Mouse (Mus musculus): Measurements from ENCODE around the gene Slc25a28.

Gene Slc25a28

DNA sequence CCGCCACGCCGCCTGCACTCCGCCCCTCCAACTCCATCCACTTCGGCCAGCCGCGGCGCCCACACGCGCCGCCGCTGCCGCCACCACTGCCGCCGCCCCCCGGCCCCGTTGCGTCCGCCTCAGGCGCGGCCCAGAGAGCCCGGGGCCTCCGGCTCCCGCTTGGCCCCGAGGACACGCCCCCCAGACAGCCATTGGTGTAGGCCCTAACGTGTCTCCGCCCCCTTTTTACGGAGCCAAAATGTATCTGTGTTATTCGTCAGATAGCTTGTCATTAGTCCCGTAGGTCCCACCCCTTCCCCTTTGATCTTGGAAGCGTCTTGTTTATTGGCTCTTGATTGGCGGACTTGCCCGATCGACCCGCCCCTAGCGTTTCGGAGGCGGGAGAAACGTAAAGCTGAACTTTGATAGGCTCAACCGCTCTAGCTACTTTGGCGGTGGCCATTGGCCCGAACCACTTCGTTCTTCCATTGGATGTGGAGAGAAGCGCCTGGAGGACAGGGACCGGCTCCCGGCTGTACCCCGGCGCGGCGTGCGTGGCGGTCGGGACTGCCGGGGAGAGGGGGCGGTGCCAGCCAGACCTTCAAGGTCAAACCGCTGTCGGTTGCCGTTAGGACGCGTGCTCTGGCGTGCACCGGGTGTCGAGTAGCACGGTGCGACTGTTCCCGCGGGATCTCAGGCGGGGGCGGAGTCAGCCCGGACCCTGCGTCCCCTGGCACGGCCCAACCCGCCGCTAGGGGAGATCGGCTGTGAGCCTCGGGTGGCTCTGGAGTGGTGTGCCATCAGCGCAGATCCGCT lies at the start of gene Slc25a28:
Slc25a28 (minus strand) TSS at position 152 of the 795 bp plus-strand sequence.
- ATAC-seq (ENCODE audit: insufficient number of reproducible peaks, low FRiP score, low TSS enrichment), result peak; percentile 95

DNA sequence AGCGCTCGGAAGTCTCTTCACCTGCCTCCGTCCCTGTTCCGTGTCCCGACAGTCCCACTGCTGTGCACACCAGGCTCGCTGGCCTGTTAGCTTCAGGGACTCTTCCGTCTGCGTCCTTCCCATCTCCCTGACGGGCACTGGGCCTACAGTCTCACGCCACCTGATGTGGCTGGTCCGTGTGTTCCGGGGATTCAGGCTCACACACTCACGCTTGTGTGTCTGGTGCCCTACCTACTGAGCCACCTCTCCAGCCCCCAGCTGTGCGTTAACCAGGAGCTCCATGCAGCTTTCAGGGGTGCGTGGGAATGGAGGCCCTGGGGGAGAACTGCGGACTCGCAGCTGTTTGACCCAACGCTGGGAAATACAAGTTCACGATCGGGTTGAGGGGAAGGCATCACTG lies 49.5 kb upstream of the Slc25a28 start:
- no peak for ATAC-seq (ENCODE audit: insufficient number of reproducible peaks, low FRiP score, low TSS enrichment)

DNA sequence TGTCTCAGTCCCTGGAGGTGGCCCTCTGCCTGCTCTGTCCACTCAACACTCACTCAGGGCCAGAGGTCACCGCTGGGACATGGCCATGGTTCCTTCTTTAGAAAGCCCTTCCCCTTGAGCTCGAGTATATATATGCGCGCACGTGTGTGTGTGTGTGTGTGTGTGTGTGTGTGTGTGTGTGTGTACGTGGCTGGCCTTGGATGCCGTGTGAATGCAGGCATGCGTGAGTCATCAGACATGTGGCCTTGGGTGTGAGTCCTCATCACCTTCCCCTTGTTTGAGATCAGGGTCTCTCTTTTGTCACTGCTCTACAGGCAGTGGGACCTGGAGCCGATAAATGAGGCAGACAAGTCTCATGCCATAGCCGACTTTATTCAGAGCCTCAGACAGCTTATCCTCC lies 48.8 kb upstream of the Slc25a28 start:
- ATAC-seq (ENCODE audit: insufficient number of reproducible peaks, low FRiP score, low TSS enrichment), result no peak

DNA sequence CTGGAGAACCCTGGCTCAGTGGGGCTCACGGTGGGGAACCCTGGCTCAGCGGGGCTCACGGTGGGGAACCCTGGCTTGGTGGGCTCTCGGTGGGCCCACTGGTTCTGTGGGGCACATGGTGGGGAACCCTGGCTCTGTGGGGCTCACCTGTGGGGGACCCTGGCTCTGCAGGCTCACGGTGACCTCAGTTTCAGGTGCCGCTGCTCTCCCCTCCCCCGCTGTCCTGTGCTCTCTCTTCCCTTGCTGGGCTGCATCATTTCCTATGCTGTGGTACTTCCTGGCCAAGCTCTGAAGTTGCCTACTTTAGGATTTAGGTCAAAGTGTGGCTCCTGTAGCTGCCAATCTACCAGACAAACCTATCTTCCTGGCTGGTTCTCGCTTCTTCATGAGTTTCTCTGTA lies 48.2 kb upstream of the Slc25a28 start:
- ATAC-seq (ENCODE audit: insufficient number of reproducible peaks, low FRiP score, low TSS enrichment), result no peak

DNA sequence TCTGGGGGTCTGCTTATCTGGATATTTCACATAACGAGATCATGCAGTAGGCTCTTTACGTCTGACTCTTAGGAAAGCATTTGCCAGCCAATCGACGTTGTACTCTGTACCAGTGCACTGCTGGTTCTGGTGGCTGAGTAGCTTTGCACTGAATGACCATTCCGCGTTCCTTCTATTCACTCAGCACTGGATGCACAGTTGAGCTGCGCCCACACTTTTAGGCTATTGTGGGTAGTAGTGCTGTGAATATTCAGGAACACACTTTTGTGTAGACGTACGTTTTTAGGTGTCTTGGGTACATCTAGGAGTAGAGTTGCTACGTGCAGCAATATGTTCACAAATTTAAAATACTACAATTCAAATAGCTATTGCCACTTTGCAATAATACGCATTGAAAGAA lies 45.4 kb upstream of the Slc25a28 start:
- no peak for ATAC-seq (ENCODE audit: insufficient number of reproducible peaks, low FRiP score, low TSS enrichment)

DNA sequence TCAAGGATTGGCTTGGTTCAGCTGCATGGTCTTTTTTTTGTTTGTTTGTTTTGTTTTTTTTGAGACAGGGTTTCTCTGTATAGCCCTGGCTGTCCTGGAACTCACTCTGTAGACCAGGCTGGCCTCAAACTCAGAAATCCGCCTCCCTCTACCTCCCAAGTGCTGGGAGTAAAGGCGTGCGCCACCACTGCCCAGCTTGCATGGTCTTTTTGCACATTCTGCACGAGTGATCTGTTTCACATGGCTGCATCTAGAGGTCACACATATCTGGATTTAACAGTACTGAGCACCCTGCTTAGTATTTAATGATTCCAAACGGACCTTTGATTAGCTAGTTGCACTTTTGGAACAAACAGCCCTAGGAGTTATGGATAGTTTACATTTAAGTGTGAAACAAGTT lies 37.3 kb upstream of the Slc25a28 start:
- ATAC-seq (ENCODE audit: insufficient number of reproducible peaks, low FRiP score, low TSS enrichment), result no peak

DNA sequence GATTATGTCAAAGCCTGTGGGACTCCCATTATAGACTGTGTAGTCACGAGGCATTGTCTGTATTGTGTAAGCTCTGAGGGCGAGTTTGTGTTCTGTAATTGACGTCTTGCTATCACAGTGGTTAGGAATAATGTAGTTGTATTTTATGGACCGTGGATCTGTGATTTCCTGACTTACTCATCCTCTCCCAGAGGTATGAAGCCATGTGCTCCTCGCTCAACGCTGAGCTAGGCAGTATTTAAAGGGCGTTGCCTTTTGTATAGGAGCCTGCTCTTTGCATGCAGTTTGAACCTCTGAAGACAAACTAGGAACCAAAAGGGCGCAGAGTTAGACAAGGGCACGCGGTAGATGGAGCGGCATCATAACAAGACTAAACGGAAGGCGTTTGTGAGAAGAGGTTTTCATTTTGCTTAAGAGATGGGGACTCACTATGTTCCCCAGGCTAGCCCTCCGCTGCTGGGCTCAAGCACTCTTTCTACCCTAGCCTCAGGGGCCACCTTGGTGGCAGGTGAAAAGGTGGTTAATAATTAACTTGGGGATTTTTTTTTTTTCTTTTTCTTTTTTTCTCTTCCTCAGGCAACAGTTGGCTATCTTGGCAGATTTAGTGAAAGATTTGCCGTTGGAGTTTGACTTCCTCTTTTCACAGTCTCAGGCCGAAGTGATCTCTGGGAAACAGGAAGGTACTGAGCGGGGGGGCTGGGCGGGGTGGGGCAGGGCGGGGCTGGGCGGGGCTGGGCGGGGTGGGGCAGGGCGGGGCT lies 36.7 kb upstream of the Slc25a28 start:
- no peak for ATAC-seq (ENCODE audit: insufficient number of reproducible peaks, low FRiP score, low TSS enrichment)

DNA sequence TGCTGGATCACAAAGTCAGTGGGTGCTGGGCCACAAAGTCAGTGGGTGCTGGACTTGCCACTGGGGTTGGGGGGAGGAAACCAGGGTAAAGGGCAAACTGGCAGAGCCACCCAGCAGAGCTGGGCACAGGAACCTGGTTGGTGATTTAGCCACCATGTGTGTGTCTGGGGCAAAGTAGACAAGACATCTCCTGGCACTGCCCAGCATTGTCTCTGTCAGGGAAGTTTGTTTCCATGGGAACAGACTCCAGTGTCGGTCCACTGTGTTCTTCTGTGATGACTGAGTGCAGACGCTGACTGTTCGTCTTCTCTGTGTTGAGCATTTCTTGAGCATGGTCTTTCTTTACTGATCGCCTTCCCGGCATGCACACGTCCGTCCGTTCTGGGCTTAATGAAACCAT lies 34.6 kb upstream of the Slc25a28 start:
- no peak for ATAC-seq (ENCODE audit: insufficient number of reproducible peaks, low FRiP score, low TSS enrichment)

DNA sequence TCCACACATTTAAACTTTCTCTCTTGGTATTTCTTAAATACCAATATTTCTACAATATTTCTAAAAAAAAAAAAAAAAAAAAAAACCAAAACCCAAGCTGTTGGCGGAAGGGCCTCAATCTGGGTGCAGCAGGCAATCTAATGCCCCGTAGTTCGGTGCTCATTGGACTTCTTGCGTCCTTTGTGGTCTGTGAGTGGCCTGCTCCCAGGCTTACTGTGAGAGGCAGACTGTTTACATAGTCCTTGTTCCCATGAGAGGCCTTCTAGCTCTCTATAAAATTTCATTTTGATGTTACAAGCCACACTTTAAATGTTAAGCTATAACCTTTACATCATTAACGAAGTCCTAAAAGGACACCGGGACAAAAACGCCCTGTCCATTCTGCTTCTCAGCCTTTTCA lies 33.5 kb upstream of the Slc25a28 start:
- ATAC-seq (ENCODE audit: insufficient number of reproducible peaks, low FRiP score, low TSS enrichment), result no peak

DNA sequence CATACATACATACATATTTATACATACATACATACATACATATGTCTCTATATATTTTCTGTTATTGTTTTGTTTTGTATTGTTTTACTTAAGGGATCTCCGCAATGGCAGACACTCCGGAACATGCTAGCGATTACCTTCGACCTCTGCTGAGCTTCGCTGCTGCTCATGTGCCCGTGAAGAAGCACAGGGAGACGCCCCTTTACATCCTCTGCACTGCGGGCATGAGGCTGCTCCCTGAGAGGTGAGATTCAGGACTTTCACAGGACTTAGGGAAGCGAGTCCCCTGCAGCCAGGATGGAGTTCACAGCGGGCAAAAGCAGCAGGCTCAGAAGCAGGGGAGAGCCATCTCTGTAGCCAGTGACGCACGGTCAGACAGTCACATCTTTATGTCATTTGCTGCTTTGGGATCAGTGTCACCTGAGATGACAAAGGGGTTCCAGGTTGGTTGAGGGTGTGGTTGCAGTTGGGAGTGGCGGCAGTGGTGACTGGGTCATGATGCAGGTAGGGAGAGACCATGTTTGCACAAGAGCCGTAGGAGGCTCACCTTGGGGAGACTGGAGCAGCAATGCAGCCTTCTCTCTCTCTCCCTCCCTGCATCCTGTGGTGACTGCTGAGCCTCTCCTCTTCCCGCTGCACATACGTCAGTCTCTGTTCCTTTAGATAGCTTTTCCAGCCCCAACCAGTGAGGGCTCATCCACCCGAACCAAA lies 30.3 kb upstream of the Slc25a28 start:
- no peak for ATAC-seq (ENCODE audit: insufficient number of reproducible peaks, low FRiP score, low TSS enrichment)

DNA sequence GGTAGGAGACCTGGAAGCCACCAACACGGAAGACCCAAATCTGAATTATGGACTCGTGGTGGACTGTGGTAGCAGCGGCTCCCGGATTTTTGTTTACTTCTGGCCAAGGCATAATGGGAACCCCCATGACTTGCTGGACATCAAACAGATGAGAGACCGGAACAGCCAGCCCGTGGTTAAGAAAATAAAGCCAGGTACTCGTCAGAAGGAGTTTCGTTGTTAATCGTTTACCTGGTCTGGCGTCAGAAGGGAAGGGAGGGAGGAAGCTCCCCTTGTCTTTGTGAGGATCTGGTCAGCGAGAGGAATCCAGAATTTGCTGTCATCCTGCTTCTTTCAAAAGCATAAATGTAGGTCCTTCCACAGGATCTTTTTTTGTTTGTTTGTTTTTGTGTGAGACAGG lies 29.5 kb upstream of the Slc25a28 start:
- ATAC-seq (ENCODE audit: insufficient number of reproducible peaks, low FRiP score, low TSS enrichment), result no peak

DNA sequence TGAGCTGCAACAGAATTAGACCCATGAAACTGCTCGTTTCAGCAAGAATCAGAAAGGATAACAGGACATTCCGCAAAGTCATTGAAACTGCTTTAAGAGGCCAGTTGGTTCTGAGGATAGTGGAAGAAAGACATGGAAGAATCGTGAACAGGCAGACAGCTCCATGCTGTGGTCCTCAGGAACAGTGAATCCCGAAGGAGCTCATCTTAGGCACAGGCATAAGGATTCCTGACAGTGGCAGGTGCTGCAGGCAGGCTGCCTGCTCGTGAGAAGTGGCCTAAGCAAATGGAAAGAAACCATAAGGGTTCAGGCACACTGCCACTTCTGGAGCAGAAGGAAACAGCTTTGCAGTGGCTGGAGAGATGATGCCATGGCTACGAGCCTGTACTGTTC lies 25.1 kb upstream of the Slc25a28 start:
- ATAC-seq (ENCODE audit: insufficient number of reproducible peaks, low FRiP score, low TSS enrichment), result no peak

DNA sequence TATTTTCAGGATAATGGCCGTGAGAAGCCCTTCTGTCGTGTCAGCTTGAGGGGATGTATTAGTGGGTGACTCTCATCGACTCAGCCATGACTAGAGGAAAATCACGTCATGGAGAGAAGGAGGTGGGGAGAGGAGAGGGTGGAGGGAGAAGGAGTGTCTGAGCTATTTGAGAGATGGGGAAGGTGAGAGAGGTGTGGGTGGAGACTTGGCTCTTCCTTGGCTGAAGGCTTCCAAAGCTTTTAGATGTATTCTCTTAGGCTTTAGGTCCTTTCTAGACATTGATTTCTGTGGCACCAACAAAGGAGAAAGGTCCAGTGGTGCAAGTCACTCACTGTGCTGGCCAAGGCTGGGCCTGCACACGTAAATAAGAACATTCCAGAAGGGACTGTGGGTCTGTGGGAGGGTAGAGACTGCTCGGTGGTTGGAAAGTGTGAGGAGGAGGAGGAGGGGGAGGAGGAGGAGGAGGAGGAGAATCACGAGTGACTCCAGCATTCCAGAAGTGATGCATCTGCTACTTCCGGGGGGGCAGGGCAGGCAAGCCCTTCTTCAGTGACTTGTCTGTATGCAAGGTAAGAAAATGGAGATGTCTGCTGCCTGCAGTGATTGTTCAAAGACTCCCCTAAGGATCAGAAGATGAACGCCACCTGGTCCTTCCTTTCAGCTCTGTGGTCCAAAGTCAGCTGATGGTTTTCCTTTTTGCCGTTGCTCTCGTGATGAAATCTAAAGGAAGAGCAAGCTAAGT lies 24.5 kb upstream of the Slc25a28 start:
- no peak for ATAC-seq (ENCODE audit: insufficient number of reproducible peaks, low FRiP score, low TSS enrichment)

DNA sequence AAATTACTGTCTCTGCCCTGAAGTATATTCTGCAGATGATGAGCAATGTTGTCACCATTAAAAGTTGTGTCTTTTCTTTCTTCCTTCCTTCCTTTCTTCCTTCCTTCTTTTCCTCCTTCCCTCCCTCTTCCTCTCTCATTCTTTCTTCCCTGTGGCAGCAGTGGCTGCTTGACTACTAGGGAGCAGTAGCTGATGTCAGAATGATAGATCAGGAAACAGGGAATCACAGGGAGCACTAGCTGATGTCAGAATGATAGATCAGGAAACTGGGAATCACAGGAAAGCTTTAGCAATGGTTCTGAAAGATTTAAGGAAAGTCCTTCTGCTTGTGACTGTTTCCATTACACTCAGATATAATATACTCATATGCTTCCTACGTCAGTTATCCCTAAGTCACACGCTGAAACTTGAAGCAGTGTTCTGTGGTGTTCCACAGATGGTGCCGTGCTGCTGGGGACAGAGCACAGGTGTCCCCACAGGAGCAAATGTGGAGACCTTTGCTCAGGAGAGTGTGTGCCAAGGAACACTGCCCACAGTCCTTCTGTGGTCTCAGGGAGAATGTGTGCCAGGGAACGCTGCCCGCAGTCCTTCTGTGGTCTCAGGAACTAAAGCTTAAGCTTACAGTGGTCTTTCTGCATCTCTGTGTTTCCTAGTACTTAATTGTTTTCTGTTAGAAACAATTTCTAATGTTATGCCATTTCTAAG lies 23.1 kb upstream of the Slc25a28 start:
- peak; percentile 72; the same call in 1 of the 2 replicates for ATAC-seq (ENCODE audit: insufficient number of reproducible peaks, low FRiP score, low TSS enrichment)

DNA sequence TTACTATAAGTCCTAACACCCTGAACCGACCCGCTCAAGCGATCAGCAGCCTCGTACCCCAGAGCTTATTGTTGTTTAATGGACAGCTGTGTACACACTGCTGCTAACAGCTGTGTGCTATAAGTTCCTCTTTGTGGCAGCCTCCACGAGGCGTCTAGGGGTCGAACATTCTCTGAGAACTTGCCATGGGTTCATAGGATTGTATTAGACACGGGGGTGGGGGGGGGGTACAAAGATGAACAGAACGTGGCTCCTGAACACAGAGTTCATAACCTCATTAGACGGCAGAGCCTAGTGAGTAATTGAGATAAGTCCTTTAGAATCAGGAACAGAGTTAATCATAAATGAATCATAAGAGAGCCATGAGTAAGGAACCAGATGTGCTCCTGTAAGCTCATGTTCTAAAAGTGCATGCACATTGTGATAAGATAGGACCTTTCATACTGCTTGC lies 20.9 kb upstream of the Slc25a28 start:
- no peak for ATAC-seq (ENCODE audit: insufficient number of reproducible peaks, low FRiP score, low TSS enrichment)

DNA sequence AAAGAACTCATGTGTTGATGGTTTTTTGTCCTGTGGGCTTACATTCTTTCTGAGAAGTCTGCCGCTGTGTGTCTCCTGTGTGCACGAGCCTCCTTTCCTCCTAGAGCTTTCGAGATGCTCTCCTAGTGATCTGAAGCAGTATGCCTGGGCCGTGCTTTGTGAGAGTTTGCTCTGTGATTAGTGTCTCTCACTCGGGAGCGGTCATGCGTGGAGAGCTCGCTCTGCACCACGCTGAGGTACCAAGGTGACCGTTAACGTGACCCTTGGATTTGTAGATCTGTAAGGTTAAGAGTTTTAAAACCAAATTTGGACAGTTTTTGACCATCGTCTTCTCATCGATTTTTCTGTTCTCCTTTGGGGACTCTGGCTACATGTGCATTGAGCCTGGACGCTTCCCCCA lies 18.1 kb upstream of the Slc25a28 start:
- ATAC-seq (ENCODE audit: insufficient number of reproducible peaks, low FRiP score, low TSS enrichment), result no peak

DNA sequence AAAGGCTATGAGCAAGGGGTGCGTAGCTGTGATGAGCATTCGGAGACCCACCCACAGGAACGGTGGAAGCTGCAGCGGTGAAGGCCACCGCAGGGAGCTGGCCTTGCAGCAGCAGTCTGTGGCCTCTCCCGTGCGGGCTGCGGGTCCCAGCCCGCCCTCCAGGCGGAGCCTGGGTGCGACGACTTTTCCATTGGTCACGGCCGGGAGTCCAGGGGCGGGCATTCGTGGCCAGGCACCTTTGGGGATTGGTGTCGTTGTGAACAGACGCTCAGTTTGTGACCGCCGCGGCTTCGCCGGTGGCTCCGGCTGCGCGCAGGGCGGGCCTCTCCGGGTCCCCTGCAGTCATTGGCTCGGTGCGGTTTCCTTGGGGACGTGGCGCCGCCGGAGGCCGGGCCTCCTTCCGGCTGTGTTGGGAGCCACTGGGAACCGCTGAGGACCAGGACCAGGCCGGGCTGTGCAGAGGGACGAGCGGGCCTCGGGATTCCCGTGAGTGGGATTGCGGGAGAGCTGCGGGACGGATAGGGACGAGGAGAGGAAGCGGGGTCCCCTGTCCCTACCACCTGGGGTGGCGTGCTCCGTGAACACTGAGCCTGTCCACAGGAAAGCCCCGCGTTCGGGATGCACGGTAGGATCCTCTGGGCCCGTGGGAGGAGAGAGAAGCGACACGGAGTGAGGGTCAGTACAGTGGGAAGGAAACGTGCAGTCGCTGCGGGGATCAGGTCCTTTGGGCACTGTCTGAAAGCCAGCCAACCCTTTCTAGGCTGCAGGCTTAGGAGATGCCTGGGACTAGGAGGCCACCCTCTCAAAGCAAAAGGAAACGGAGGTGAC lies 15.0 kb upstream of the Slc25a28 start, which contains the start of gene Entpd7:
Entpd7 (plus strand) TSS at position 254 of the 828 bp plus-strand sequence.
- ATAC-seq (ENCODE audit: insufficient number of reproducible peaks, low FRiP score, low TSS enrichment), result peak; percentile 98

DNA sequence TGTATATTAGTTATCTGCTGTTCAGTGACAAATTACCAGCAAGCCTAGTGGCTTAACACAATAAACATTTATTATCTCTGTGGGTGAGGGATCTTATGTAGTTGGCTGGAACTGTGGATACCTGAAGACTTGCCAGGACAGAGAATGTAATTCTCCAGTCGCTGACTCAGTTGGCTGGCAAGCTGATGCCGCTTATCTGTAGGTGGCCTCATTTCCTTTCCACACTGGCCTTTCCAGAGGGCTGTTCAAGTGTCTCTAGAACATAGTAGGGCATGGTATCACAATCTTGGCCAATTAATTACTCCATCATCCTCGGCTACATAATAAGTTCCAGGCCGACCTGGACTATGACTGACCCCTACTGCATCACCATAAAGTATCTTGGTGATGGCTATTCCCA lies 6.9 kb upstream of the Slc25a28 start:
- ATAC-seq (ENCODE audit: insufficient number of reproducible peaks, low FRiP score, low TSS enrichment), result no peak

DNA sequence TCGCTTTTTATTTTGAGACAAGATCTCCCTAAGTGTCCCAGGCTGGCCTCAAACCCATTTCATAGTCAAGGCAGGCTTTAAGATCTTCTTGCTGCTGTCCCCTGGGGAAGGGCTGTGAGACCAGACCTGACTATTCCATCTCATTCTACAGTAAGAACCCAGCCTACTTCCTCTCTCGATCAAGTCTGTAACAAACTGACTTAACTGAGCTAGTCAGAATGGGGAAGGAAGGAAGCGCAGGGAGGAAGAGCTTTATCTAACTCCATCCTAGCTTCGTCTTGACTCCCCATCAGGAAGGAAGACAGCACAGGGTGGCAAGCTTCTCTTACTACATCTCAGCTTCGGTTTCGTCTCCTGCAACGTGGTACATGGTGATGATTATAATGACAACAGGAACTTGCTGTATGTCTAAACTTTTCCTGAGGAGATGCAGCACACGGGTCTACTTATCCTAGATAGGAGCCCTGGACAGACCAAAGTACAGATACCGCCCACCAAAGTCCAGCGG lies 4.8 kb upstream of the Slc25a28 start:
- ATAC-seq (ENCODE audit: insufficient number of reproducible peaks, low FRiP score, low TSS enrichment), result no peak

All from cerebellum, adult (tissue).